Mouse (Mus musculus) hindbrain, embryonic 14.5 days (tissue): ENCODE results near the gene Ppp2r2c. TPM values are rescaled to one million over a fixed set of nuclear protein-coding genes. Genes with fewer than 3 reads are reported as not detected.
A peak's percentile ranks its signal among the peaks of the same experiment; 100 is the strongest.
"Not testable (repeated sequence)": the region's sequence is repeated elsewhere in the genome, so short reads cannot be mapped to it uniquely, and the experiment has no call there.

ENCODE experiments used
- ATAC-seq: fragments of 200-750 bp; cut with Nextera tagmentation; 2 replicates; pipeline ENCODE4 v1.8.0; 2017; ENCODE audit warnings: moderate number of reproducible peaks, mild to moderate bottlenecking, moderate TSS enrichment, moderate library complexity; ENCODE audit not compliant: low FRiP score
- DNase-seq: peaks from one replicate; pipeline ENCODE4 v3.0.0-alpha.2; 2015; ENCODE audit warnings: low spot score
- H3K27ac ChIP-seq: fragments of 300-500 bp; sonication (generic); 2 replicates; pipeline ENCODE4 v1.5.1; 2014; ENCODE audit warnings: mild to moderate bottlenecking, moderate library complexity
- H3K27me3 ChIP-seq: fragments of 300-500 bp; sonication (generic); 2 replicates; pipeline ENCODE4 v1.6.1; 2014; ENCODE audit warnings: mild to moderate bottlenecking, low read length, mixed read lengths; ENCODE audit not compliant: control insufficient read depth, insufficient read depth
- H3K36me3 ChIP-seq: fragments of 300-500 bp; sonication (generic); replicated peaks from 2 replicates; pipeline ENCODE4 v1.6.1; 2014; ENCODE audit not compliant: control insufficient read depth, insufficient read depth
- H3K4me1 ChIP-seq: fragments of 300-500 bp; sonication (generic); replicated peaks from 2 replicates; pipeline ENCODE4 v1.6.1; 2014; ENCODE audit warnings: antibody characterized with exemption, low read length, mixed read lengths; ENCODE audit not compliant: control insufficient read depth, insufficient read depth
- H3K4me2 ChIP-seq: fragments of 300-500 bp; sonication (generic); replicated peaks from 2 replicates; pipeline ENCODE4 v1.6.1; 2014; ENCODE audit warnings: mild to moderate bottlenecking, moderate library complexity
- H3K4me3 ChIP-seq: fragments of 300-500 bp; sonication (generic); replicated peaks from 2 replicates; pipeline ENCODE4 v1.5.1; 2014; ENCODE audit warnings: mild to moderate bottlenecking, low read length
- H3K9ac ChIP-seq: fragments of 300-500 bp; sonication (generic); 2 replicates; pipeline ENCODE4 v1.6.1; 2014
- H3K9me3 ChIP-seq: fragments of 300-500 bp; sonication (generic); 2 replicates; pipeline ENCODE4 v1.6.1; 2016; ENCODE audit warnings: low read length; ENCODE audit not compliant: control insufficient read depth
- WGBS: fragments of 180-500 bp; shearing (Covaris S2); extraction: QIAGEN DNeasy Blood & Tissue Kit; methylation state at CpG from one replicate; pipeline ENCODE4 v1.1.7; 2014; 5-methylcytosine and 5-hydroxymethylcytosine counted together
- polyA plus RNA-seq: library from polyadenylated mRNA; unstranded; fragments of >200 nt; fragmentation: Nextera tagmentation; extraction: Ambion mirVana; gene quantifications from 2 replicates; pipeline ENCODE4 v1.2.1, GENCODE M21; 2014

Ppp2r2c gene
- polyA plus RNA-seq, 1 experiment from 2014 or later = 63.6 TPM

- Histone ChIP-seq H3K27me3 (no peaks in the 10 kb centered on the region), H3K4me3 (no peak overlapping the region), H3K27ac (no peak overlapping the region), H3K4me1 (peaks cover 22% of the 10 kb centered on the region), H3K9ac (no peak overlapping the region), H3K9me3 (no peaks in the 10 kb centered on the region), H3K36me3 (peaks cover 2% of the 10 kb centered on the region; the same call in 1 of the 2 replicates), H3K4me2 (no peak overlapping the region)
- ATAC-seq = no peak
- WGBS = 84% methylated on average over 10 of the region's 10 CpGs
- DNase-seq = no peak
Measured at GRCm38 (mm10) chr5:36922811-36923210, 54.5 kb downstream of the Ppp2r2c start.

GRCm38 (mm10) chr5:36923826-36924700, 55.8 kb downstream of the Ppp2r2c start:
- 49% methylated on average over 11 of the region's 11 CpGs for WGBS
- DNase-seq = no peak
- no peak overlapping the region; the same call in 1 of the 2 replicates for H3K27ac ChIP-seq

GRCm38 (mm10) chr5:36928701-36929100, 60.4 kb downstream of the Ppp2r2c start:
- H3K4me1 ChIP-seq = peaks cover 5% of the 10 kb centered on the region
- no peaks in the 10 kb centered on the region for H3K9me3 ChIP-seq
- no peak overlapping the region for H3K4me3 ChIP-seq
- H3K9ac ChIP-seq = no peak overlapping the region
- no peak for DNase-seq
- 52% methylated on average over 4 of the region's 4 CpGs for WGBS
- no peak overlapping the region for H3K4me2 ChIP-seq
- no peak for ATAC-seq
- no peaks in the 10 kb centered on the region for H3K27me3 ChIP-seq
- no peak overlapping the region for H3K27ac ChIP-seq
- H3K36me3 ChIP-seq = peaks cover 9% of the 10 kb centered on the region

More at GRCm38 (mm10) chr5:36923826-36924700, 55.8 kb downstream of the Ppp2r2c start:
- H3K9ac ChIP-seq = no peak overlapping the region
- H3K9me3 ChIP-seq = no peaks in the 10 kb centered on the region
- no peak for ATAC-seq
- peaks cover 13% of the 10 kb centered on the region for H3K4me1 ChIP-seq
- H3K4me2 ChIP-seq = no peak overlapping the region
- no peaks in the 10 kb centered on the region for H3K27me3 ChIP-seq
- no peak overlapping the region for H3K4me3 ChIP-seq
- H3K36me3 ChIP-seq = peaks cover 9% of the 10 kb centered on the region

- no peak overlapping the region for H3K9ac ChIP-seq
- no peaks in the 10 kb centered on the region for H3K27me3 ChIP-seq
- no peak overlapping the region for H3K27ac ChIP-seq
- no peaks in the 10 kb centered on the region for H3K4me1 ChIP-seq
- 64% methylated on average over 3 of the region's 3 CpGs for WGBS
- H3K4me3 ChIP-seq = no peak overlapping the region
- H3K36me3 ChIP-seq = peaks cover 9% of the 10 kb centered on the region
- no peak for ATAC-seq
- no peak for DNase-seq
- no peaks in the 10 kb centered on the region for H3K9me3 ChIP-seq
- no peak overlapping the region for H3K4me2 ChIP-seq
Measured at GRCm38 (mm10) chr5:36929376-36929775, 61.1 kb downstream of the Ppp2r2c start.

GRCm38 (mm10) chr5:36933383-36933782, 65.1 kb downstream of the Ppp2r2c start:
- WGBS = 68% methylated on average over 7 of the region's 8 CpGs
- H3K9me3 ChIP-seq = no peaks in the 10 kb centered on the region
- H3K27me3 ChIP-seq = no peaks in the 10 kb centered on the region
- H3K4me3 ChIP-seq = no peak overlapping the region
- H3K9ac ChIP-seq = no peak overlapping the region
- H3K27ac ChIP-seq = no peak overlapping the region
- peaks cover 15% of the 10 kb centered on the region for H3K4me1 ChIP-seq
- H3K36me3 ChIP-seq = peaks cover 4% of the 10 kb centered on the region
- ATAC-seq = no peak
- H3K4me2 ChIP-seq = no peak overlapping the region
- no peak for DNase-seq

- Histone ChIP-seq H3K9me3 (no peaks in the 10 kb centered on the region), H3K36me3 (no peaks in the 10 kb centered on the region), H3K4me2 (no peak overlapping the region), H3K27me3 (no peaks in the 10 kb centered on the region), H3K4me3 (no peak overlapping the region), H3K9ac (peak overlapping the region; percentile 11; the same call in 1 of the 2 replicates), H3K27ac (peak overlapping the region; percentile 65), H3K4me1 (peaks cover 15% of the 10 kb centered on the region)
- DNase-seq = peak; percentile 70
- WGBS = 47% methylated on average over 17 of the region's 17 CpGs
- peak; percentile 91 for ATAC-seq
Measured at GRCm38 (mm10) chr5:36935486-36936473, 67.5 kb downstream of the Ppp2r2c start.

- no peaks in the 10 kb centered on the region for H3K9me3 ChIP-seq
- H3K4me3 ChIP-seq = no peak overlapping the region
- ATAC-seq (no peak), DNase-seq (no peak)
- no peaks in the 10 kb centered on the region for H3K36me3 ChIP-seq
- H3K27me3 ChIP-seq = no peaks in the 10 kb centered on the region
- H3K4me1 ChIP-seq = peaks cover 15% of the 10 kb centered on the region
- WGBS = 76% methylated on average over 7 of the region's 7 CpGs
- H3K27ac ChIP-seq = peak overlapping the region; percentile 65
- no peak overlapping the region for H3K9ac ChIP-seq
- H3K4me2 ChIP-seq = no peak overlapping the region
Measured at GRCm38 (mm10) chr5:36936548-36936947, 68.2 kb downstream of the Ppp2r2c start.

- Histone ChIP-seq H3K4me1 (peaks cover 15% of the 10 kb centered on the region), H3K9me3 (no peaks in the 10 kb centered on the region), H3K36me3 (no peaks in the 10 kb centered on the region), H3K27ac (no peak overlapping the region), H3K4me2 (no peak overlapping the region), H3K27me3 (no peaks in the 10 kb centered on the region), H3K9ac (no peak overlapping the region), H3K4me3 (no peak overlapping the region)
- 96% methylated on average over 5 of the region's 5 CpGs for WGBS
- ATAC-seq (no peak), DNase-seq (no peak)
Measured at GRCm38 (mm10) chr5:36938021-36938420, 69.7 kb downstream of the Ppp2r2c start.

GRCm38 (mm10) chr5:36938991-36939390, 70.7 kb downstream of the Ppp2r2c start:
- not testable (repeated sequence) for H3K36me3 ChIP-seq, H3K4me3 ChIP-seq, DNase-seq, ATAC-seq, H3K9ac ChIP-seq, H3K9me3 ChIP-seq, H3K27me3 ChIP-seq, H3K27ac ChIP-seq, H3K4me2 ChIP-seq
- WGBS = 82% methylated on average over 2 of the region's 2 CpGs
- peaks cover 15% of the 10 kb centered on the region for H3K4me1 ChIP-seq
